Mouse (Mus musculus) layer of hippocampus, adult 8-10 months (tissue): ENCODE data around the gene Mmachc. TPM values are rescaled to one million over a fixed set of nuclear protein-coding genes. Genes with fewer than 3 reads are reported as not detected.
A peak's percentile ranks its signal among the peaks of the same experiment; 100 is the strongest.
"Not testable (repeated sequence)": the region's sequence is repeated elsewhere in the genome, so short reads cannot be mapped to it uniquely, and the experiment has no call there.

Source experiments
- DNase-seq, 2 experiments: peaks; one replicate each; pipeline ENCODE4 v3.0.0; 2022; ENCODE audit warnings: low spot score in 2 of 2
- total RNA-seq, 4 experiments: library from RNA; stranded (reverse); gene quantifications; 2 replicates each; pipeline ENCODE4 v1.2.4; 2022

Gene Mmachc
- total RNA-seq, 4 experiments from 2014 or later: 15.4 to 20.4 (median 17.5) TPM

DNA sequence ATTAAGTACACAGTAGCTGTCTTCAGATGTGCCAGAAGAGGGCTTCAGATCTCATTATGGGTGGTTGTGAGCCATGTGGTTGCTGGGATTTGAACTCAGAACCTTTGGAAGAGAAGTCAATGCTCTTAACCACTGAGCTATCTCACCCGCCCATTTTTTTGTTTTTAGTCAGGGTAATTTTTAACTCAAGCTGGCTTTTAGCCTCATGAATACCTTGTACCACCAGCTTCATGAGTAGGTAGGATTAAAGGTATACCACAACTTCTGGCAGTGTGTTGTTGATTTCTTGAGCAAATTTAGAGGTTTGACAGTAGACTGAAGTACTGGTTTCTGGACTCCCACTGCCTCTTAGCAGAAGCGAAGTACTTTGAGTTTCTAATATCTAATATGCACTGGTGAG is 16.1 kb downstream of the Mmachc start:
- no peak for DNase-seq

DNA sequence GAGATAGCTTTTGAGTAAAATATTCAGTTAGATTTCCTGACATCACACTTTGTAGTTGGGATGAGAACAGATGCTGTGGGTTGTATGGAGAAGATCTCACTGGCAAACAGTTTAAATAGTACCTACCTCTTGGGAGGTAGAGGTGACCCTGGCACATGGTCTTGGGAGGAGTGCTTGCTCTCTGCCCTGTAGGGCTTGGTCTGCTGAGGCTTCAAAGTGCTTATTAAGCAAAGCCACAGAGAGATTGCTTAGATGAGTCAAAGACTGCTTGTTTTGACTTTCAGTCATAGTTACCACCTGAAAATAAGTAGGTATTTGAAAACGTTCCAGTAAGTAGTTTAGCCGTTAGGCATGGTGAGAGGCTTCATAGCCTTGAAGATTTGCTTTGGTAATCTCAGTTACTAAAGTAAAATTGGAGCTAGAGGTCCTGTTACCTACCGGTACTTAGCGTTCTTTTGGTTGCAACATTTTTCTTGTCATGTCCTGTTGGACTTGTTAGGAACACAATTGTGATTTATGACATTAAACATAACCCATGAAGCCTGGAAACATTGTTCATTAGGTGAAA is 18.8 kb downstream of the Mmachc start:
- DNase-seq: no peak

DNA sequence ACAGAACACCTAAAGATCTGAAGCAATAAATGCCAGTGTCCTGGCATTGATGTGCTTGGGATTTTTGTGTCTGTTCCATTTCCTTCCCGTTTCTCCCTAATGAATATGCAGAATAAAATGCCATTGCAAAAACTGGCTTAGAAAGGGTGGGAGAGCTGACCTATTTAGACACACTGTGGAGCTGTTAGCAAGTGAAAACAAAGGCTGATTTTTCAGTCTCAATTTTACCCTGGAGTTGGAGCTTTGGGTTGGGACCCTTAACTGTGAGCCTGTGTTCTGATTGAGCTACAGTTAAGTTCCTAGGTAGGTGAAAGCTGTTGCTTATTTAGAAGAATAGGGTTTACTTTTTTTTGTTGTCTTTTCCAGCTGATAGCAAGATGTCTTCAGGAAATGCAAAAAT is 21.2 kb downstream of the Mmachc start:
- no peak for DNase-seq

DNA sequence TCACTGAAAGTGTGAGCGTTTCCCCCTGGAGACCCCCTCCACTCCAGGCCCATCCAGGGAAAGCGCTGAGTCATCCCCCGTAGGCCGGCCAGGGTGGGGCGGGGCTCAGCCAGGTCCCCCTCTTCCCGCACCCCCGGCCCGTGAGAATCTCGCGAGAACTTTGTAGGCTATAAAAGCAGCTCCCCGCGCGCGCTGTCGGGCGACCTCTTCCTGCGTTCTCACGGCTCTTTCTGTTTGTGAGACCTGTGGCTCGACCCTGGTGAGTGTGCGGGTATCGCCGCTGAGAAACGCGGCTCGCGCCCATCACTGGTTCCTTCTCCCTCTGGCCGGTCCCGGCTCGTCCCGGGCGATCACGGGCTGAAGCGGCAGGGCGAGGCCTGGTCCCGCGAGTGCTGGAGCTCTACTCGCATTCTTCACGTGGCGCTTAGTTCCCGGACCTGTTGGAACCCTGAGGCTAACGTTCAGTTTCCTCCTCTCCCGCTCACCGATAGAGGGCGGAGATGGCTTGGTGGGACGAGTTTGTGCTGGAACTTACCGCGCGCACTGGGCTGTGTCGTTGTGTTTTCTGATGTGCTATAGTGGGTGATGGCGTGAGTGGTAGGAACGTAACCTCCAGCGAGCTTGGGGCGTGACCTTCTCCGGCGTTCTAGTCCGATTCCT is 22.7 kb downstream of the Mmachc start, which contains the start of gene Prdx1:
Gene Prdx1, plus strand, starts transcription at position 143 of the 660 bp plus-strand sequence.
- DNase-seq: peak; percentile 86 to 88

DNA sequence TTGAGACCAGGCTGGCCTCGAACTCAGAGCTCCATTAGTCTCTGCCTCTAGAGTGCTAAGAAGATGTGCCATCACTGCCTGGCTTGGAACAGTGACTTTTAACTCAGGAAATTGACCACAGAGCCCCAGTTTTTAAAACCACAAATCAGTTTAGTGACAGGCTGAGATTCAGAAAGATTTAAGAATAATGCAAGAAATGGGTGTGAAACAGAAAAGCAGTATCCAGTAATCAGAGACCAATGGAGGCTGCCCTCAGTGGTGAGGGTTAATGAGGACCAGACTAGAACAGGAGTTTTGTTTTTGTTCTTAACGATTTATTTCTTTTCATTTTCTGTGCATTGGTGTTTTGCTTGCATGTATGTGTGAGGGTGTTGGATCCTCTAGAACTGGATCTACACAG is 23.5 kb downstream of the Mmachc start:
- DNase-seq: no peak

DNA sequence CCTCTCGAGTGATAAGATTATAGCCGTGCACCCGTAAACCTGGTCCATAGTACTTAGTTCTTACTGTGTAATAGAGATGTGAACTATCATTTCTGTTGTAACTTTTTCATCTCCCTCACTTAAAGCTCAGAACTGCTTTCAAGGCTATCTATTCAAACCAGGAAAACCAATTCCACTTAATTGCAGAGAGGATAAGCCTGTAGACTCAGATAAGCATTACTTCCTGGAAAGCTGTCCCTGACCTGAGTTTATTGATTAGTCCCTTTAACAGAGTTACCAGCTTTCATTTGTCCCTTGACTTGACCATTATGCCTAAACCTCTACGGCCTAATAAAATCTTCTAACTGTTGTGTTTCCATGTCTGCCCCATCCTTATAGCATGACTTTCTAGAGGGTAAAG is 24.2 kb downstream of the Mmachc start:
- no peak for DNase-seq

DNA sequence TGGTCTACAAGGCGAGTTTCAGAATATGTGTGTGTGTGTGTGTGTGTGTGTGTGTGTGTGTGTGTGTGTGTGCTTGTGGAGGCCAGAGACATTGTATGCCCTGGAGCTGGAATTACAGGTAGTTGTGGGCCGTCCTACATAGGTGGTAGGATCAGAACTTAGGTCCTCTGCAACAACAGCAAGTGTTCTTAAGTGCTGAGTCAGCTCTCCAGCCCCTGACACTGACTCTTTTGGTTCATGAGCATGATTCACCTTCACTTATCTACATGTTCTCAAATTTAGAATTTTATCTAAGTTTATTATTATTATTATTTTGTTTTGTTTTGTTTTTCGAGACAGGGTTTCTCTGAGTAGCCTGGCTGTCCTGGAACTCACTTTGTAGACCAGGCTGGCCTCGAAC is 27.7 kb downstream of the Mmachc start:
- DNase-seq: not testable (repeated sequence)

DNA sequence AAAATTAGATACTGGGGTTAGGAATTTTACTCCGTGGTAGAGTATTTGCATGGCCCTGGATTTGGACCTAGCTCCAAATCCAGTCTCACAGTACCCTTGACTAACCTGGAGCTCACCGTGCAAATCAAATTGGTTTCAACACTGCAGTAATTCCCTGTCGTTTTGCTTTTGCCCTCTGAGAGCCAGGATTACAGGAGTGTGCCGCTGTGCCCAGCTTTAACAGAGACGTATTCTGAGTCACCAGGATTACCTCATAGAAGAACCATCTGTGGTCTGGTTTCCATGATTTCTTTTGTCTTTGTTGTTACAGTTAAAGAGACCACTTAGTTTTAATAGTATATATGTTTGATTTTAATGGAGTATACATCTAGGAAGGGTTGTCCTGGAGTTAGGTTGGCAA is 29.1 kb downstream of the Mmachc start:
- DNase-seq: no peak

DNA sequence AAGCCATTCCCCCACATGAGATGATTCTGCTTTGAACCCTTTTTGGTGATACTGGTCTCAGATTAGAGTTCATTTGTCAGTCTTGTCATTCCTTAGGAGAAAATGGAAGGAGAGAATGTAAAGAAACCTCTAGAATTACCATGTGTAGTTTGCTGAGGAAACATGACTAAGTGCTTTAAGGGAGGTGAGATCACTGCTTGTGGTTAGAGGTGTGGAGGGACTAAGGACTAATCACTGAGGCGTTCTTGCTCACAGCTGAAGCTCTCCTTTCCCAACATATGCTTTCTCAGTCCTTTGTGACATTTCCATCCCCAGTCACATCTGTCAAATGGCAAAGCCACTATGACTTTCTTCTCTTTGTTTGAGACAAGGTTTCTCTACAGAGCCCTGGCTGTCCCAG is 30.4 kb downstream of the Mmachc start:
- DNase-seq: no peak

DNA sequence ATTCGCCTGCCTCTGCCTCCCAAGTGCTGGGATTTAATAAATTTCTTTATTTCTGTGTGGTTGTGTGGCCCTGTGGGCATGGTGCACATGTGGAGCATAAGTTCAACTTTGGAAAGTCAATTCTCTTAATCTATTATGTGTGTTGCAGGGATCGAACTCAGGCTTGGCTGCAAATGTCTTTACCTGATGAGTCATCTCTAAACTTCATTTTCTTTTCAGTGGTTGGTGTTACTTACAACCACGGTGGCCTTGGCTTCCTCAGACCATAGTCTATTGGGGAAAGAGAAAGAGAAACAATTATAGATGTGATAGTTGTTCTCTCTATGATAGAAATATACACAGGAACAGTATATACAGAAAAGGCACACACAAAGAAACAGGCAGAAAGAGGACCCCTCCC is 32.2 kb downstream of the Mmachc start:
- no peak for DNase-seq

DNA sequence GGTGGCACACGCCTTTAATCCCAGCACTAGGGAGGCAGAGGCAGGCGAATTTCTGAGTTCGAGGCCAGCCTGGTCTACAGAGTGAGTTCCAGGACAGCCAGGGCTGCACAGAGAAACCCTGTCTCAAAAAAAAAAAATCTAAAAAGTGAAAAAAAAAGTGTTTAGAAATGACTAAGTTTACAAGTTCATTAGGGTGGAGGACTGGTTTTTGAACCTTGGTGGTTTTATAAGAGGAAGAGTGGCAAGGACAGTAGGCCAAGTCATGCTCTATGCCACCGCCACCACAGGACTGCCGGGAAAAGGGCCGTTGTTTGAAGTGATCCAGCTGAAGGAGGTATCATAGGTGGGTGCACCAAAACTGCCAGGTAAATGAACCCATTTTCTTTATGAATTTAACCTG is 33.4 kb downstream of the Mmachc start:
- DNase-seq: not testable (repeated sequence)

DNA sequence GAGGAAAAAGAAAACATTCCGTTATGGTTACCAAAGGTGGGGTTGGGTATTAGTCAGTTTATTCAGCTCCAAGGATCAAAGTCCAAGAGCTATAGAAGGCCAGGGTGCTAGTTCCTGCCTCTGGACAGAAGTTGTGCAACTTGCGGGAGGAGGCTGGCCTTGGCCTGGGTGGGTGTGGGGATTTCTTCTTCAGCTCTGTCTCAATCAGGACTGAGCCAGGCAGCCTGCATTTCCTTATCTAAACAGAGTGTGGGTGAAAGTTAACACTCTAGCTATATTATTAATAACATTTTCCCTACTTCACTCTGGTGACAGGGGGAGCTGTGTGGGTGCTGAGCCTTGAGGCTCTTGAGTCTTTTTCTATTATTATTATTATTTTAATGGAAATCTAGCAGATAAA is 35.4 kb downstream of the Mmachc start:
- no peak for DNase-seq

DNA sequence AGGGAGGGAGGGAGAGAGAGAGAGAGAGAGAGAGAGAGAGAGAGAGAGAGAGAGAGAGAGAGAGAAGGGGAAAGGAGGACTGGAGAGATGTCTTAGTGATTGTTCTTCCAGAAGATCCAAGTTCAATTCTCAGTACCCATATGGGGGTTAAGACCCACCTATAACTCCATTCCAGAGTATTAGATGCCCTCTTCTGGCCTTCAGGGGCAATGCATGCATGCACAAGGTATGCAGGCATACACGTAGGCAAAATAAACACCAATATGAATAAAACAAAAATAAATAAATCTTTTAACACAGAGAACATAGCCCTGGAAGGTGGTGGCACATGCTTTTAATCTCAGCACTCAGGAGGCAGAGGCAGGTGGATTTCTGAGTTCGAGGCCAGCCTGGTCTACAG is 38.9 kb downstream of the Mmachc start:
- DNase-seq: no peak

DNA sequence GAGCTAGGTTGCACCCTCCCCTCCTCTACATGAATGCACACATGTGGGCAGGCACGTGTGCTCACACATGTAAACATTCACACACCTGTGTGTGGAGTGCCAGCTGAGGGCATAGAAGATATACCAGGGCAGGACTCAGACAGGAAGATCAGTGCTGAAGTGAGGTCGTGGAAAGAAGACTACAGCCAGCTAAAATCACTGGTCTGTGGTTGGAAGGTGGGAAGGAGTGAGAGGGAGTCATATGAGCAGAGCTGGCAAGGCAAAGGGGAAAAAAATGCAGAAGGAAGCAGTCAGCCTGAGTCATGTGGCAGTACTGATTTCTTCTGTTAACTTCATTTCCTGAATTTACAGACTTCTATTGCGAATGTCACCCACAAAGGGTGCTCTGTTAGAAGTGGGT is 40.1 kb downstream of the Mmachc start:
- DNase-seq: no peak

DNA sequence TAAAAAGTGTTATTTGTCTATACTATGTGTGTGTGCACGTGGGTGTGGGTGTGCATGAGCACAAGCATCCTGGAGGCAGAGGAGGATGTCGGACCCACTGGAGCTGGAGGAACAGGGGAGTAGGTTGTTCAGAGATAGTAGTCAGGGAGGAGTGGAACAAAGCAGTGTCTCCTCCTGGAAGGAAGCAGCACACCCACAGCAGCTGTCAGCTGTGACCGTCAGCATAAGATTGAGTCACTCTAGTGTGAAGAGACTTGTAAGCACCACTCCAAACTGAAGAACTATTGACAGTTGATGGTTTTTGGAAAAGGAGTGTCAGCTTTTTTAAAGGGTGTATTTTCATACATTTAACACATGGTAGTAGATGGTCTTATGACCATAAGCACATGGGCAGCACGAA is 41.6 kb downstream of the Mmachc start:
- DNase-seq: no peak

DNA sequence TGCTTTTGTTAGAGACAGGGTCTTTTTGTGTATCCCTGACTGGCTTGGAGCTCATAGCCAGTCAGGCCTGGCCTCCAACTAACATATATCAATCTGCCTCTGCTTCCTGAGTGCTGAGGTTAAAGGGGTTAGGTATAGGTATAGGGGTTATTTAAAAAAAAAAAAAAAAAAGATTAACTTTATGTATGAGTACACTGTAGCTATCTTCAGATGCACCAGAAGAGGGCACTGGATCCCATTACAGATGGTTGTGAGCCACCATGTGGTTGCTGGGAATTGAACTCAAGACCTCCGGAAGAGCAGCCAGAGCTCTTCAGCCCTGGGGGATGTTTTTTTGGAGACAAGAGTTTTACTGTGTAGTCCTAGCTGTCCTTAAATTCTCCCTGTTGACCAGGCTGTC is 46.2 kb downstream of the Mmachc start:
- no peak for DNase-seq

DNA sequence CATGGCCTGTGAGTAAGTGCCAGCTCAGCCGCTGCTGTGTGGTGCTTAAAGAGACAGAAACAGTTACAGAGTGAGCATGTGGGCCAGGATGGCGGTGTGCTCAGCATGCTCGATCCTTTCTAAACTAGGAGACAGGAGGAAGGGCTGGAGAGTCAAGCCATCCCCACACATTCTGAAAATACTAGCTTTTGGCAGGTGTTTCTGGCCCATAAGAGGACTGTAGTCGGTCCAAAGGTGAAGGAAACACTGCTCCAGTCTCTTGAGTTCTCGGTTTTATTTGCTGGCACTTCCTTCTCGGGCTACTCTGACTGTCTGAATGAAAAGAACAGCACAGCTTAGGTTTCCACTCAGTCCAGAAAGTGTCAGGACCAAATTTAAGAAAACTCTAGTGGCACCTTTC is 47.4 kb downstream of the Mmachc start:
- no peak for DNase-seq

DNA sequence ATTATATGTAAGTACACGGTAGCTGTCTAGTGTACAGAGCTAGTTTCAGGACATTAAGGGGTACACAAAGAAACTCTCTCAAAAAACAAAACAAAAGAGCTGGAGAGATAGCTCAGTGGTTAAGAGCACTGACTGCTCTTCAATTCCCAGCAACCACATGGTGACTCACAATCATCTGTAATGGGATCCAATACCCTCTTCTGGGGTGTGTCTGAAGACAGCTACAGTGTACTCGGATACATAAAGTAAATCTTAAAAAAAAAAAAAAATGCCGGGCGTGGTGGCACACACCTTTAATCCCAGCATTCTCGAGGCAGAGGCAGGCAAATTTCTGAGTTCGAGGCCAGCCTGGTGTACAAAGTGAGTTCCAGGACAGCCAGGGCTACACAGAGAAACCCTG is 48.3 kb downstream of the Mmachc start:
- not testable (repeated sequence) for DNase-seq

DNA sequence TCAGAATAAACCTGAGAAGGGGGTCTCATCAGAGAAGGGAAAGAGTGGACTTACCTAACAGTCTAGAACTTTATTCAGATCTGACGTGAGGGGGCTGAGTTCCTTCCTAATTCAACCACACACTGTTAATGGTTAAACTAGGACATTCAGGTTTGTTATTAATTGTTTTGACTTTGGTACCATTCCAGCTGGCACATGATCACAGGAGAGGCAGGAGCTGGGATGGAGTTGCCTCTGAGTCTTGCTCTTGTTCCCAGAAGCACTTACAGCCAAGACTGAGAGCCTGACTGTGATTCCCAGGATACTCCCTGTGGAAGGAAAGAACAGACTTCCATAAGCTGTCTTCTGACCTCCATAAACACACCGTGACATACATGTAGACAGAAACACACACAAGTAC is 48.7 kb downstream of the Mmachc start:
- no peak for DNase-seq

DNA sequence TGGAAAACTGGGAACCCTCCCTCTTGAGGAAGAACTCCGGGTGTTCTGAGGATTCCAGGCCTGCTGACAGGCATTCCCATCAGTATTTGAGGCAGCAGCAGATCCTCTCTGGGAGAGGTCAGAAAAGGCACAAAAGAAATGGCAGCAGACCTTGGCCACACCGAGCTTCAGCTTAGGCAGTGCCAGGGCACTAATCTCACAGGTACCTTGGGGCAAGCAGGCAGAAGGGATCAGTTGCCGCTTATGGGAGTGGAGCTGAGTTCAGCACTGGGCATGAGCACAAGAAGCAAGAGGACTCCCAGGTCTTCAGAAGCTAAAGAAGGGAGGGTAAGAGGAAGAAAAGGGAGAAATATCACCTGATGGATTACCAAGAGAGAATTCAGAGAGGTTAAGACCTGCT is 50.2 kb downstream of the Mmachc start:
- no peak for DNase-seq

DNA sequence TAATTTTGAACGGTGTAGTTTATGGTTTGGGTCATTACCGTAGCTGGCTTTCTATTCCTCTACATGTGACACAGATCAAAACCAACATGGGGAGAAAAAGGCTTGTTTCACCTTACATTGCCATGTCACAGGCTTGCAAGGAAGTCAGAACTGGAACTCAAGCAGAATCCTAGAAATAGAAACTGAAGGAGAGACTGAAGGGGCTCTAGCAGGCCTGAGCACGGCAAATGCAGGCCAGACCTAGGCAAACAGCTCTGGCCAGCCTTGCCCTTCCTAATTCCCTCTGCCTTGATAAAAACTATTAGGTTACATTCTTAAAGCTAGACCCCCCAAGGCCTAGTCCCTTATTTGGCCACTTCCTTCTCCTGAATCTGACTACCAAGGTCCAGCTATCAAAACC is 52.5 kb downstream of the Mmachc start:
- no peak for DNase-seq

DNA sequence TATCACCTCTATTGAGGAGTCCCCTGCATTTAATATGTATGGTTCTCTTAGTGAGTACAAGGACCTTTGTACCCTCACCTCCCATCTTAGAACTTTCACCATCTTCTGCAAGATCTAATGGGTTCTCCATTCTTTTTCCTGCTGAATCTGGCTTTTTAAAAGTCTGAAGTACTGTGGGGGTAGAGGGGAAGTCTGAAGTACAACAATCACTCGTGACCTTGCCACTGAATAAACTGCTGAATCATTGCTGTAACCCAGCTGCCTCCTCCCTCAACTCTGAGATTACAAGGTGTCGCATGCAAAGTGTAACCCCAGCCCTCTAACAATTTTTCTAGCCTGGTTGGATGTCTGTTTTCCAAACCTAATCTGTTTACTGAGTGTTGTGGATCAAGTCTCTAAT is 53.1 kb downstream of the Mmachc start:
- no peak for DNase-seq

DNA sequence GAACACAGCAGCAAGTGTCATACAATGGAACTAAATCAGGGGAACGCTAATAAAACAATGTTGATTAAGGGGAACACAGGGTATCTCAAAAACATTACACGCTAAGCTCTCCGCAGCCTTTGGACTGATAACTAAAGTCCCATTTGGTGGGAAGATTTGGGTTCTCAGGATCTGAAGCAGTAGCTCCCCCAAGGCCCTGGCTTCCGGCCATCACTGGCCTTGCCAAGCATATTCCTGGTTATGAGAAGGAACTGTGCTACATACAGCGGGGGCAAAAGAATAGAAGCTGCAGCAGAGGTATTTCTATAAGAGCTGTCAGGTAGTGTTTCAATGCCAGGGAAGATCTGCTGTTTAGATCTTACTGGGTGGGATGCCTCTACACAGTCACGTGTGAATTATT is 55.0 kb downstream of the Mmachc start:
- DNase-seq: no peak
